Mouse (Mus musculus) kidney, adult 2 months (tissue): ENCODE measurements around the gene Pnmal1.

Experiments
- CTCF ChIP-seq: fragments of 200-500 bp; conservative IDR thresholded peaks from 2 replicates; pipeline ENCODE4 v1.5.1; 2011; ENCODE audit warnings: low read depth, mild to moderate bottlenecking, control low read depth, low read length, moderate library complexity, mixed read lengths; ENCODE audit not compliant: insufficient read depth, insufficient read length
- POLR2A ChIP-seq: fragments of 200-500 bp; IDR thresholded peaks from one replicate; pipeline ENCODE4 v1.6.1; 2011; ENCODE audit warnings: low read depth, low read length, control low read depth

- no peak for TF ChIP-seq POLR2A
- TF ChIP-seq CTCF, result no peak
These were observed 16.8 kb downstream of the Pnmal1 start for GRCm38 (mm10) chr7:16976298-16976697.
